Mouse (Mus musculus) stomach, embryonic 16.5 days (tissue): ENCODE results near the gene Gpatch8. TPM values are rescaled to one million over a fixed set of nuclear protein-coding genes. Genes with fewer than 3 reads are reported as not detected.

Experiments
- ATAC-seq: fragments of 200-750 bp; cut with Nextera tagmentation; 2 replicates; pipeline ENCODE4 v1.8.0; 2017; ENCODE audit warnings: moderate number of reproducible peaks, moderate TSS enrichment; ENCODE audit not compliant: insufficient read depth, low FRiP score
- H3K27ac ChIP-seq: fragments of 300-500 bp; sonication (generic); 2 replicates; pipeline ENCODE4 v1.5.1; 2014; ENCODE audit warnings: low read length
- H3K27me3 ChIP-seq: fragments of 300-500 bp; sonication (generic); 2 replicates; pipeline ENCODE4 v1.6.1; 2014; ENCODE audit warnings: low read length, control low read depth, mixed read lengths; ENCODE audit not compliant: control insufficient read depth, insufficient read depth
- H3K36me3 ChIP-seq: fragments of 300-500 bp; sonication (generic); 2 replicates; pipeline ENCODE4 v1.6.1; 2014; ENCODE audit warnings: low read length; ENCODE audit not compliant: control insufficient read depth, insufficient read depth
- H3K4me1 ChIP-seq: fragments of 300-500 bp; sonication (generic); 2 replicates; pipeline ENCODE4 v1.6.1; 2014; ENCODE audit warnings: low read length, control low read depth, mixed read lengths; ENCODE audit not compliant: control insufficient read depth, insufficient read depth
- H3K4me2 ChIP-seq: fragments of 300-500 bp; sonication (generic); 2 replicates; pipeline ENCODE4 v1.6.1; 2014; ENCODE audit warnings: low read depth, low read length, mixed read lengths
- H3K4me3 ChIP-seq: fragments of 300-500 bp; sonication (generic); replicated peaks from 2 replicates; pipeline ENCODE4 v1.5.1; 2014; ENCODE audit warnings: mild to moderate bottlenecking, low read length
- H3K9ac ChIP-seq: fragments of 300-500 bp; sonication (generic); 2 replicates; pipeline ENCODE4 v1.6.1; 2014; ENCODE audit warnings: low read length
- H3K9me3 ChIP-seq: fragments of 300-500 bp; sonication (generic); replicated peaks from 2 replicates; pipeline ENCODE4 v1.6.1; 2016; ENCODE audit warnings: low read length, control low read depth; ENCODE audit not compliant: control insufficient read depth
- WGBS: fragments of 180-500 bp; shearing (Covaris S2); extraction: QIAGEN DNeasy Blood & Tissue Kit; methylation state at CpG from one replicate; pipeline ENCODE4 v1.1.7; 2014; 5-methylcytosine and 5-hydroxymethylcytosine counted together
- polyA plus RNA-seq: library from polyadenylated mRNA; unstranded; fragments of >200 nt; fragmentation: Nextera tagmentation; extraction: Ambion mirVana; gene quantifications from 2 replicates; pipeline ENCODE4 v1.2.1, GENCODE M21; 2015

Gene Gpatch8
- polyA plus RNA-seq, 1 experiment from 2014 or later: 34.9 TPM

DNA sequence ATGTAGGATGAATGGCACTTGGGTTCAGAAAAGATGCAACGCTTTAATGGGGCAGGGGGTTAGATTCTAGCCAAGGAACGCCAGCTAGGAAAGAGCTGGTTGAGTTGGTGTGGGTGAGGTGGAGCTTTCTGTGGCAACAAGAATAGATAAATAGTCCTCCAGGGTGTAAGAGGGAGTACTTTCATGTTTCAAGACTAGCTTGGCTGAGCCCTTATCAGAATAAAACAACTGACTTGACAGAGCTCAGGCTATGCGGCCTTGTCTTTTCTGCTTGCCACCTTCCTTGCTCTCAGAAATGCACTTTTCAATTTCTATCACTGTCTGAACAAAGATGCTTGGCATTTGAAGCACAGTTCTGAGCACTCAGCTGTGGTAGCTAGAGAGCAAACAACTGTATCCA is 81.2 kb downstream of the Gpatch8 start:
- no peaks in the 10 kb centered on the region for H3K4me1 ChIP-seq
- H3K27ac ChIP-seq: no peak overlapping the region
- H3K36me3 ChIP-seq: peaks cover 10% of the 10 kb centered on the region
- WGBS: 90% methylated on average over 3 of the region's 3 CpGs
- no peaks in the 10 kb centered on the region for H3K27me3 ChIP-seq
- H3K9me3 ChIP-seq: no peaks in the 10 kb centered on the region
- no peak overlapping the region for H3K4me2 ChIP-seq
- no peak for ATAC-seq
- no peak overlapping the region for H3K9ac ChIP-seq
- no peak overlapping the region for H3K4me3 ChIP-seq

DNA sequence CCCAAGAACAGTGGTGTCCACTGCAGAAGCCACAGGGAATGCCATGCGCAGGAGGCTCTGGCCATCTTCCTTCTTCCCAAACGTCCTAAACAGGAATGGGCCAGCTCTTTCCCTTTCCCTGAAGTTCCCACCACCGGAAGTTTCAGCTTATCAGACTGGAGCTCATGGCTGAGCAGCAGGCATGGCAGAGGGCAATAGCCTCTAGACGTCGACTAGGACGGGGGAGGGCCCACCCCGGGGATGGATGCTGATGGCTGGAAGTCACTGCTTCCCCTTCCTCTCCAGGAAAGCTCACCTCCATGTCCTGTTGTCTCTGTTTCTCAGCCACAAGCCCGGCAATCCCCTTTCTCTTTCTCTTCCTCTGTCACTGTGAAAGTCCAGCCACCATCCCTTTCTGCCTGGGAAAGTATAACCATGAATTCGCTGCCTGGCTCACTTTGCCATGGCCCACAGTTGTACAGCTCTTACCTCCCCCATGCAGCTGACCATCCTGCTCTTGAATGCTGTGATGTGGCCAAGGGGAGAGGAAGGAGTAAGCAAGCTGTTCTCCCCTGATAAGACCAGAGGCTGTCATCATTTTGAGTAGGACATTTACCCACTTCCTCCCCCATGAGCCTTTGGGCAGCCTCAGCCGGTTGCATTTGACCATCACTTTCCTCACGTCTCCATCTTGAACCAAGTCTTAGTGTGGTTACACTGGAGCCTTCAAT is 86.4 kb downstream of the Gpatch8 start, which contains the start of gene Itga2b:
TSS of gene Itga2b (minus strand) at position 475 of the 710 bp plus-strand sequence.
- Histone ChIP-seq H3K36me3 (no peaks in the 10 kb centered on the region), H3K27ac (no peak within 1 kb of the TSS), H3K9ac (no peak within 1 kb of the TSS), H3K4me1 (peaks cover 19% of the 10 kb centered on the region), H3K4me2 (no peak within 1 kb of the TSS), H3K27me3 (no peaks in the 10 kb centered on the region), H3K9me3 (no peaks in the 10 kb centered on the region), H3K4me3 (no peak within 1 kb of the TSS)
- no peak for ATAC-seq
- WGBS: 57% methylated on average over 11 of the region's 11 CpGs

DNA sequence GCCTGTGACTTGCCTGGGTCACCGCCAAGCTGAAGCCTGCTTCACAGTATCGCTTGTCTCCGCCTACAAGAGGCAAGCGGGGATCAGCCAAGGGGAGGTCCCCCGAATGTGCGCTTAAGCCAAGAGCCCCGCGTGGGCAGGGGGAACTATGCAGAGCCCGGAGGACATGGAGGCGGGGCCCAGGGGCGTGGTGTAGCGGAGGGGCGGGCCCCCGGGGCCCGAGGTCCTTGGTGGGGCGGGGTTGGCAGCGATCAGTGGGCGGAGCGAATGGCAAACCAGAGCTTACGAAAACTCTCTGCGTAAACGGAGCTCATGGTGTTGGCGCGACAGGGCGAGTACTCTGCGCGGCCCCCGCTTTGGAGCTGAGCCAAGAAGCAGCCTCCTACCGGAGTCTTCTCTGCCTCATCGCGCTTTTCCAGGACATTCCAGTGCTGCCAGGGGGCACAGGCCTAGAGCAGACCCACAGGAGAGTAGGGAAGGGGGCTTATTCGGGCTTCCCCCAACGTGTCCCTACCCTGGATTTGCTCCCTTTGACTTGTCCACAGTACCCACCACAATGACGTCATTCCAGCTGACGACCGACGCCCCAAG is 89.1 kb downstream of the Gpatch8 start:
- H3K4me1 ChIP-seq: peaks cover 19% of the 10 kb centered on the region
- ATAC-seq: peak; percentile 96
- H3K9ac ChIP-seq: peak overlapping the region; percentile 71
- H3K27me3 ChIP-seq: no peaks in the 10 kb centered on the region
- H3K27ac ChIP-seq: peak overlapping the region; percentile 89
- WGBS: 1% methylated on average over 36 of the region's 37 CpGs
- H3K36me3 ChIP-seq: no peaks in the 10 kb centered on the region
- H3K9me3 ChIP-seq: no peaks in the 10 kb centered on the region
- peak overlapping the region; percentile 80 for H3K4me2 ChIP-seq
- peak overlapping the region; percentile 43 for H3K4me3 ChIP-seq

DNA sequence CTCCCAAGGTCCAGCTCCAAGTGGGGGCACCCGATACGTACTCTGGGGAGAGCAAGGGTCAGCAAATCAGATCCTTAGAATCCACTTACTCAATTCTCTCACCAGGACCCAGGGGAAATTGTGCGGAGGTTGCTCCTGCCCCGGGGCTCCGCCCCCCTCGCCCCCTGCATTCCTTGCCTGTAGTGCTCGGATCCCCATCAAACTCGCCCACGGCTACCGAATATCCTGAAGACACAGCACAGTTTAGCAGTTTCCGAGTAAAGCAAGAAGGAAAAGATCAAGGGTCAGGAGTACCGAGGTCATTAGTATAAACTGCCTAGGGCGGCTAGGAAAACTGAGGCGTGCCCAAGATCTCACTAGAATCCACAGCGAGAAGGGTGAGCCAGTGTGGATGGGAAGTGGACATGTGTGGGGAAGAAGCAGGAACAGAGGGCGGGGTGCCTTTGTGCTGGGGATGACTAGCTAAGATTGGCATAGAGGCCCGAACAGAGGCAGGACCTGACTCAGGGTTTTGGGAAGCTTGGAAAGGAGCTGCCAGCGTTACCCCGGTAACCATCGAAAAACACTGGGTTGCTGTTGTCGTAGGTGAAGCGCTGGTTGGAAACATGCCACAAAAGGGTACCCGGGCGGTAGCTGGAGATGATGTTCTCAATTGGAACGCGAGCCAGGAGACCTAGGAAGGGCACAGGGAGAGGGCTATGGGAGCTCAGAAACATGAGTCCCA is 90.3 kb downstream of the Gpatch8 start:
- H3K4me1 ChIP-seq: peaks cover 19% of the 10 kb centered on the region
- H3K36me3 ChIP-seq: no peaks in the 10 kb centered on the region
- peak overlapping the region; percentile 55 for H3K27ac ChIP-seq
- no peak overlapping the region; the same call in 1 of the 2 replicates for H3K4me2 ChIP-seq
- peak; percentile 9; the same call in 1 of the 2 replicates for ATAC-seq
- WGBS: 17% methylated on average over 26 of the region's 26 CpGs
- no peak overlapping the region for H3K4me3 ChIP-seq
- H3K9me3 ChIP-seq: no peaks in the 10 kb centered on the region
- no peaks in the 10 kb centered on the region for H3K27me3 ChIP-seq
- no peak overlapping the region for H3K9ac ChIP-seq

DNA sequence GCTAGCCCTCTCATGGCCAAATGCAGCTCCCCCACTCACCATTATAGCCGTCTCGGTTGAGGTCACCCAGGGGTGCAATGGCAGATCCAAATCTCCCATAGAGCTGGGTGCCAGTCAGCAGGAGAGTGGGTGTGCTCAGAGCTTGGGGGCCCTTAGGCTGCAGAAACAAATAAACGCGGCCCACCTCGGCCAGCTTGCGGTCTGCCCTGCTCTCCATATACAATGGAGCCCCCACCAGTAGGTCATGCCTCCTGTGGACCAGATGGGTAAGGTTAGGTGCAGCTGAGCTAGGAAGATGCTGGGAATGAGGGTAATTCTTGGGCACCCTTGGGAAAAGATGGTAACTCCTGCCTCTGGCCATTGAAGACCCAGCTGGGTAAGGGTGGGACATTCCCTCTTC is 91.3 kb downstream of the Gpatch8 start:
- 96% methylated on average over 6 of the region's 6 CpGs for WGBS

DNA sequence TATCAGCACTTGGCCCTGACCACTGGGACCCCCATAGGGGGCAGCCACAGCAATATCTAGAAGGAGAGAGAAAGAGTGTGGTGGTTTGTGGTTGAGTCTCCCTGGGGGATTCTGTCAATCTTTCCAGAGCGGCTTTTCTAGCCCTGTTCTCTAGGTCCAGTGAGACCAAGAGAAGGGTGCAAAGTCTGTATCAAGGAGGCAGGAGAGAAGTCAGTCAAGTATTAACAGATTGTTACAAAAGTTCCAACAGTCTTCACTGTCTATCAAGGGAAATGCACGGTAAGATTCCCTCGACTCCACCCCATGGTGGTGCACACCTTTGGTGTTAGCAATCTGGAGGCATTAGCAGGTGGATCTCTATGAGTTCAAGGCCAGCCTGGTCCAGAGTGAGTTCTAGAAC is 94.4 kb downstream of the Gpatch8 start:
- Histone ChIP-seq H3K27me3 (no peaks in the 10 kb centered on the region), H3K4me2 (no peak overlapping the region), H3K36me3 (no peaks in the 10 kb centered on the region), H3K9ac (no peak overlapping the region), H3K4me3 (no peak overlapping the region), H3K27ac (no peak overlapping the region), H3K4me1 (peaks cover 13% of the 10 kb centered on the region), H3K9me3 (no peaks in the 10 kb centered on the region)
- ATAC-seq: no peak
- WGBS: 73% methylated on average over 3 of the region's 3 CpGs

More for the DNA sequence above, 91.3 kb downstream of the Gpatch8 start:
- Histone ChIP-seq H3K9ac (no peak overlapping the region), H3K4me1 (peaks cover 19% of the 10 kb centered on the region), H3K9me3 (no peaks in the 10 kb centered on the region), H3K27ac (no peak overlapping the region), H3K4me2 (no peak overlapping the region), H3K36me3 (no peaks in the 10 kb centered on the region), H3K4me3 (no peak overlapping the region), H3K27me3 (no peaks in the 10 kb centered on the region)
- no peak for ATAC-seq

DNA sequence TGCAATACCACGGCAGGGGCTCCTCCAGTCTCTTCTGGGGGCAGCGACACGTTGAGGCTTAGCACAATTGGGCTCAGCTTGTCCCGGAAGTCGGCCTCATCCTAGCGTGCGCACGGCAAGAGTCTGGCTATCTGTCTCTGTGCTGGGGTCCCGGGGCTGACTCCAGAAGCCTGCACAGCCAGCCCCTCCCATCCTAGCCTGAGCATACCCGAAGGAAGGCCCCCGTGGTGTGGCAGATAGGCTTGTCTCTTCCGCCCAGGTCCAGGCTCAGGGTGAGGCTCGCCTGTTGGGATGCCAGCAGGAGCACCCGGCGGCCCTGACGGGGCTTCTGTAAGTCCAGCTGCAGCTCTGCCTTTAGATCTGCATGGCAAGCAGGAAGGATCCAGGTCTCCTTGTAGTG is 95.7 kb downstream of the Gpatch8 start:
- Histone ChIP-seq H3K27ac (no peak overlapping the region), H3K4me1 (peaks cover 10% of the 10 kb centered on the region), H3K9ac (no peak overlapping the region), H3K9me3 (no peaks in the 10 kb centered on the region), H3K4me3 (no peak overlapping the region), H3K27me3 (no peaks in the 10 kb centered on the region), H3K4me2 (no peak overlapping the region), H3K36me3 (no peaks in the 10 kb centered on the region)
- ATAC-seq: no peak
- 57% methylated on average over 16 of the region's 16 CpGs for WGBS

DNA sequence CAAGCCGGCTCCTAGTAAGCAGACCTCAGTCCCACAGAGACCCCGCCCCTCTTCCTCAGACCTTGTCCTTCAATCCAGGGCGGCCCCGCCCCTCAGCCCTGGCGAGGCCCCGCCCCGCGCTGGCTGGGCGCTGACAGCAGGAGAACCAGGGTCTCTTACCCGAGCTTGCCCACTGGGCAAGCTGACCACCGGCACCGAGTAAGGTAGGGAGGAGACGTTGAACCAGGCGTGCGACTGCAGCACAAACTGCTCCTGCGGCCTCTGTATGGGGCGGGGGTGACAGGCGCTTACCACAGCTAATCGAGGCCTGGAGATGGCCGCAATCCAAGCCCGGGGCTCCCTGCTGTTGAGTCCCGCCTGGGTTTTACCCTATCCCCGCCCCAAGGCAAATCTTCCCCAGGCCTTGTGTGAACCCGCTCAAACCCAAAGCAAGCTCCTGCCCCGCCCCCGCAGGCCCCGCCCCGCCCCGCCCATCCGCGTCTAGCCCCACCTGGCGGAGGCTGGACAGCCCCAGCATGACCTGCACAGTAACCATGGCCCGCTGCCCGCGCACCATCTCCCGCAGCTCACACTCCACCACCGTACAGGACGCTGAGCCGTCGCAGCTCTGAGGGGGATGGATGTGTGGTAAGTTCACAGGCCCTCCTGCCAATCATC is 100.3 kb downstream of the Gpatch8 start:
- no peaks in the 10 kb centered on the region for H3K9me3 ChIP-seq
- peak overlapping the region; percentile 79 for H3K9ac ChIP-seq
- peak overlapping the region; percentile 84 for H3K27ac ChIP-seq
- ATAC-seq: peak; percentile 89
- H3K4me3 ChIP-seq: peak overlapping the region; percentile 62
- under 1% methylated on average over 37 of the region's 40 CpGs for WGBS
- H3K36me3 ChIP-seq: no peaks in the 10 kb centered on the region
- H3K4me1 ChIP-seq: peaks cover 16% of the 10 kb centered on the region
- H3K27me3 ChIP-seq: no peaks in the 10 kb centered on the region
- peak overlapping the region; percentile 98 for H3K4me2 ChIP-seq
